Comparison of ENCODE assay signal across 10 mouse cellular contexts in the genomic region with DNA sequence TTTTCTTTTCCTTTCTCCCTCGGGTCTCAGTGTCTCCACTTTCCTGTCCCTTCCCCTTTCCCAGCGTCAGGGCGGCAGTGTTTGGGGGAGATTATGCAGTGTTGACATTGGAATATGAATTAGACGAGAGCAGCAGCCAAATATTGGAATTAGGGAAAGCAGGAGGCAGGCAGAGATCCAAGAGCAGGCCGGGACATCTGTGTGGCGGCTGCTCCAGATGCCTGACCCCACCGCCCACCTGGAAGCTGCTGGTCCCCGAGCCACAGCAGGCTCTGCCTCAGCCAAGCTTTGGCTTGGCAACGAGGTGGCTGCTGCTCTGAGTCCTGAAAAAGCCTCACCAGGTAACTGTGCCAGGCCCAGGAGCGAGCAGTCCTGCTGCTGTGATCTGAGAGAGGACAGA. TPM values are rescaled to one million over a fixed set of nuclear protein-coding genes. Genes with fewer than 3 reads are reported as not detected.
DNase-seq lines count a peak whose midpoint lies in the region; ATAC-seq lines count a peak whose summit lies in the region.
"Had no signal": no experiment of that assay in that cellular context is flagged by ENCODE, and none has a peak within 500 bp of the region (broad histone marks: within the 10 kb centered on the region; RNA-seq: fewer than 3 reads in every experiment).

No protein-coding gene starts in this region.

- peak; percentile 53 for DNase-seq in intestine, embryonic 14.5 days (ENCODE audit: low spot score)
- no peak for DNase-seq in urinary bladder, postnatal 36 days (ENCODE audit: low spot score in 2 of 2)
- no peak for DNase-seq in spleen, adult 12 weeks (ENCODE audit: low spot score)
- DNase-seq: cerebellum, adult 8-10 months; thymus, adult 2 months had no signal

- 28% methylated on average over 10 of the region's 10 CpGs for WGBS in intestine, embryonic 14.5 days
- 31% methylated on average over 10 of the region's 10 CpGs for WGBS in intestine, embryonic 15.5 days
- whole genome bisulfite sequencing in heart, embryonic 15.5 days: 25% methylated on average over 10 of the region's 10 CpGs
- WGBS in hindbrain, embryonic 15.5 days: 33% methylated on average over 10 of the region's 10 CpGs
- WGBS in stomach, embryonic 15.5 days: 20% methylated on average over 10 of the region's 10 CpGs

- H3K27ac ChIP-seq in intestine, embryonic 14.5 days (ENCODE audit: low read depth): no peak overlapping the region
- no peak overlapping the region for H3K27ac ChIP-seq in intestine, embryonic 15.5 days
- no peak overlapping the region for H3K27ac ChIP-seq in heart, embryonic 15.5 days
- H3K27ac ChIP-seq in hindbrain, embryonic 15.5 days (replicated peaks): peak overlapping the region; percentile 39
- H3K27ac ChIP-seq in stomach, embryonic 15.5 days: no peak overlapping the region; the same call in 1 of the 2 replicates
- H3K27ac ChIP-seq: kidney, embryonic 15.5 days had no signal

- 0 out of 2 replicates have a peak, but pooled peaks cover 3% of the 10 kb centered on the region for H3K27me3 ChIP-seq in intestine, embryonic 14.5 days (replicated peaks; ENCODE audit: control insufficient read depth, insufficient read depth, low read length)
- peaks cover 8% of the 10 kb centered on the region for H3K27me3 ChIP-seq in intestine, embryonic 15.5 days (replicated peaks)
- peaks cover 9% of the 10 kb centered on the region; the same call in 1 of the 2 replicates for H3K27me3 ChIP-seq in heart, embryonic 15.5 days
- H3K27me3 ChIP-seq in hindbrain, embryonic 15.5 days: no peaks in the 10 kb centered on the region
- no peaks in the 10 kb centered on the region for H3K27me3 ChIP-seq in stomach, embryonic 15.5 days (replicated peaks)
- H3K27me3 ChIP-seq: kidney, embryonic 15.5 days had no signal

- H3K4me2 ChIP-seq in intestine, embryonic 14.5 days (ENCODE audit: low read length): no peak overlapping the region
- no peak overlapping the region for H3K4me2 ChIP-seq in intestine, embryonic 15.5 days (replicated peaks)
- H3K4me2 ChIP-seq in heart, embryonic 15.5 days: no peak overlapping the region
- H3K4me2 ChIP-seq in hindbrain, embryonic 15.5 days: no peak overlapping the region
- 0 out of 2 replicates have a peak overlapping the region, but pooled peaks have one; percentile 16 for H3K4me2 ChIP-seq in stomach, embryonic 15.5 days
- H3K4me2 ChIP-seq: kidney, embryonic 15.5 days had no signal

- no peak overlapping the region for H3K4me3 ChIP-seq in intestine, embryonic 14.5 days (ENCODE audit: low read depth, low read length)
- H3K4me3 ChIP-seq in intestine, embryonic 15.5 days (replicated peaks): no peak overlapping the region
- no peak overlapping the region for H3K4me3 ChIP-seq in heart, embryonic 15.5 days
- H3K4me3 ChIP-seq in hindbrain, embryonic 15.5 days: no peak overlapping the region
- no peak overlapping the region for H3K4me3 ChIP-seq in stomach, embryonic 15.5 days (replicated peaks)
- H3K4me3 ChIP-seq: kidney, embryonic 15.5 days had no signal

- no peak for ATAC-seq in intestine, embryonic 14.5 days (replicated peaks; ENCODE audit: low FRiP score, low TSS enrichment, low read depth)
- no peak for ATAC-seq in intestine, embryonic 15.5 days
- 0 out of 2 replicates have a peak, but pooled peaks have one; percentile 25 for ATAC-seq in heart, embryonic 15.5 days (replicated peaks; ENCODE audit: insufficient number of reproducible peaks, insufficient read depth, low FRiP score, low read depth)
- ATAC-seq in hindbrain, embryonic 15.5 days (ENCODE audit: low FRiP score, low read depth): no peak
- ATAC-seq in stomach, embryonic 15.5 days (ENCODE audit: insufficient read depth, low FRiP score, low read depth): no peak

- no peak overlapping the region for H3K9ac ChIP-seq in intestine, embryonic 14.5 days (ENCODE audit: low read length)
- H3K9ac ChIP-seq in intestine, embryonic 15.5 days: no peak overlapping the region
- no peak overlapping the region for H3K9ac ChIP-seq in heart, embryonic 15.5 days
- H3K9ac ChIP-seq in hindbrain, embryonic 15.5 days: no peak overlapping the region
- no peak overlapping the region for H3K9ac ChIP-seq in stomach, embryonic 15.5 days
- H3K9ac ChIP-seq: kidney, embryonic 15.5 days had no signal

- no peaks in the 10 kb centered on the region for H3K36me3 ChIP-seq in intestine, embryonic 14.5 days (ENCODE audit: control insufficient read depth, insufficient read depth, low read length)
- H3K36me3 ChIP-seq in intestine, embryonic 15.5 days: no peaks in the 10 kb centered on the region
- H3K36me3 ChIP-seq in heart, embryonic 15.5 days: no peaks in the 10 kb centered on the region
- no peaks in the 10 kb centered on the region for H3K36me3 ChIP-seq in hindbrain, embryonic 15.5 days
- H3K36me3 ChIP-seq in stomach, embryonic 15.5 days: no peaks in the 10 kb centered on the region
- H3K36me3 ChIP-seq: kidney, embryonic 15.5 days had no signal

- H3K4me1 ChIP-seq in intestine, embryonic 14.5 days (replicated peaks; ENCODE audit: control insufficient read depth, insufficient read depth, low read length): peaks cover 6% of the 10 kb centered on the region
- H3K4me1 ChIP-seq in intestine, embryonic 15.5 days (replicated peaks): peaks cover 9% of the 10 kb centered on the region
- H3K4me1 ChIP-seq in heart, embryonic 15.5 days (replicated peaks): peaks cover 19% of the 10 kb centered on the region
- peaks cover 49% of the 10 kb centered on the region for H3K4me1 ChIP-seq in hindbrain, embryonic 15.5 days (replicated peaks)
- peaks cover 17% of the 10 kb centered on the region; the same call in 1 of the 2 replicates for H3K4me1 ChIP-seq in stomach, embryonic 15.5 days

- H3K9me3 ChIP-seq in intestine, embryonic 14.5 days (ENCODE audit: control insufficient read depth, low read length): no peaks in the 10 kb centered on the region
- H3K9me3 ChIP-seq in intestine, embryonic 15.5 days: no peaks in the 10 kb centered on the region
- H3K9me3 ChIP-seq in heart, embryonic 15.5 days (replicated peaks): no peaks in the 10 kb centered on the region
- no peaks in the 10 kb centered on the region for H3K9me3 ChIP-seq in hindbrain, embryonic 15.5 days
- no peaks in the 10 kb centered on the region for H3K9me3 ChIP-seq in stomach, embryonic 15.5 days
- H3K9me3 ChIP-seq: kidney, embryonic 15.5 days had no signal

RNA-seq across cellular contexts. Expression of a gene that starts 36.3 kb away (rescaled TPM):
- polyA plus RNA-seq in intestine, embryonic 14.5 days (2014; fragmentation: Nextera tagmentation; extraction: Ambion mirVana): 26.8 and 30.2 TPM in 2 replicates
- 37.3 and 44.5 TPM in 2 replicates for polyA plus RNA-seq in intestine, embryonic 15.5 days (2015; fragmentation: Nextera tagmentation; extraction: Ambion mirVana)
- 6.9 and 11.6 TPM in 2 replicates for polyA plus RNA-seq in heart, embryonic 15.5 days (2015; fragmentation: Nextera tagmentation; extraction: Ambion mirVana)
- polyA plus RNA-seq in hindbrain, embryonic 15.5 days (2015; fragmentation: Nextera tagmentation; extraction: Ambion mirVana): 15.4 and 20.1 TPM in 2 replicates
- 27.1 and 31.0 TPM in 2 replicates for polyA plus RNA-seq in stomach, embryonic 15.5 days (2015; fragmentation: Nextera tagmentation; extraction: Ambion mirVana)
